Mouse (Mus musculus): ENCODE results near the gene 1700030J22Rik. TPM values are rescaled to one million over a fixed set of nuclear protein-coding genes. Genes with fewer than 3 reads are reported as not detected.
A peak's percentile ranks its signal among the peaks of the same experiment; 100 is the strongest.

The 1700030J22Rik gene
- 1 to 10 TPM in 1 of 2 experiments, under 1 TPM in 1; 0.99 to 1.2 TPM for total RNA-seq (2021)
- long read RNA-seq, experiment 1, partial matches to known transcripts: 0 of 1 reads
- long read RNA-seq, experiment 1, other reads (novel, unspliced or antisense): 0 of 1 reads
- long read RNA-seq, experiment 2: 0 reads

GRCm38 (mm10) chr8:116978631-116979256 is at the start of gene 1700030J22Rik:
Gene 1700030J22Rik, minus strand, starts transcription at chr8:116978959.
- DNase-seq: peak; percentile 99

GRCm38 (mm10) chr8:117027601-117028000 is 48.8 kb upstream of the 1700030J22Rik start:
- no peak for DNase-seq

GRCm38 (mm10) chr8:117022297-117022993 is 43.7 kb upstream of the 1700030J22Rik start:
- no peak for DNase-seq

- DNase-seq: no peak
These were observed 40.8 kb upstream of the 1700030J22Rik start for GRCm38 (mm10) chr8:117019323-117020275.

- no peak for DNase-seq
These were observed 39.1 kb upstream of the 1700030J22Rik start for GRCm38 (mm10) chr8:117017896-117018295.

- no peak for DNase-seq
These were observed 38.2 kb upstream of the 1700030J22Rik start for GRCm38 (mm10) chr8:117017006-117017405.

- no peak for DNase-seq
These were observed 36.9 kb upstream of the 1700030J22Rik start for GRCm38 (mm10) chr8:117015670-117016069.

GRCm38 (mm10) chr8:117011366-117011765 is 32.6 kb upstream of the 1700030J22Rik start:
- no peak for DNase-seq

- DNase-seq: no peak
These were observed 15.4 kb upstream of the 1700030J22Rik start for GRCm38 (mm10) chr8:116994016-116994716.

GRCm38 (mm10) chr8:116993095-116993867 is 14.5 kb upstream of the 1700030J22Rik start, which contains the start of gene Gcsh:
Gene Gcsh, minus strand, starts transcription at chr8:116993537.
- DNase-seq: peak; percentile 100

GRCm38 (mm10) chr8:116992176-116992971 is 13.6 kb upstream of the 1700030J22Rik start:
- DNase-seq: peak; percentile 24

GRCm38 (mm10) chr8:116991241-116991640 is 12.5 kb upstream of the 1700030J22Rik start:
- DNase-seq: no peak

- DNase-seq: no peak
These were observed 11.1 kb upstream of the 1700030J22Rik start for GRCm38 (mm10) chr8:116989842-116990241.

- DNase-seq: peak; percentile 78
These were observed 1.4 kb upstream of the 1700030J22Rik start for GRCm38 (mm10) chr8:116980117-116980516.

GRCm38 (mm10) chr8:116978052-116978451 is 707 bp downstream of the 1700030J22Rik start:
- DNase-seq: no peak

GRCm38 (mm10) chr8:116975606-116976005 is 3.2 kb downstream of the 1700030J22Rik start:
- no peak for DNase-seq

GRCm38 (mm10) chr8:116975066-116975465 is 3.7 kb downstream of the 1700030J22Rik start:
- no peak for DNase-seq

- no peak for DNase-seq
These were observed 9.2 kb downstream of the 1700030J22Rik start for GRCm38 (mm10) chr8:116969531-116969930.

- no peak for DNase-seq
These were observed 24.3 kb downstream of the 1700030J22Rik start for GRCm38 (mm10) chr8:116954415-116954814.

GRCm38 (mm10) chr8:116952428-116952827 is 26.3 kb downstream of the 1700030J22Rik start:
- no peak for DNase-seq

Measured in adrenal gland, postnatal 10 days (tissue).